Mouse (Mus musculus) macrophage (primary cell): ENCODE measurements around the gene Cp. TPM values are rescaled to one million over a fixed set of nuclear protein-coding genes. Genes with fewer than 3 reads are reported as not detected.
"Not testable (repeated sequence)": the region's sequence is repeated elsewhere in the genome, so short reads cannot be mapped to it uniquely, and the experiment has no call there.

Experiments
- H3K27ac ChIP-seq: fragments of 350-480 bp; formaldehyde crosslinking; 2 replicates; pipeline ENCODE4 v1.9.0; 2021
- H3K36me3 ChIP-seq: fragments of 350-480 bp; formaldehyde crosslinking; 2 replicates; pipeline ENCODE4 v1.9.0; 2021; ENCODE audit errors: inconsistent target
- H3K4me3 ChIP-seq: fragments of 350-480 bp; formaldehyde crosslinking; 2 replicates; pipeline ENCODE4 v1.9.0; 2021; ENCODE audit errors: inconsistent target
- H3K79me2 ChIP-seq: fragments of 350-480 bp; formaldehyde crosslinking; 2 replicates; pipeline ENCODE4 v1.9.0; 2021; ENCODE audit errors: inconsistent target
- WGBS: methylation state at CpG from one replicate; pipeline ENCODE4 v1.1.7; 2026; ENCODE audit warnings: inconsistent platforms; ENCODE audit not compliant: missing documents; 5-methylcytosine and 5-hydroxymethylcytosine counted together
- polyA plus RNA-seq: library from polyadenylated mRNA; stranded (reverse); fragments of 250-400 nt; gene quantifications from 3 replicates; pipeline ENCODE4 v1.2.4, GENCODE M21; 2018; ENCODE audit warnings: inconsistent platforms

Cp gene
- polyA plus RNA-seq, 1 experiment from 2014 or later = 22.9 TPM

GRCm38 (mm10) chr3:19982846-19983245, 26.0 kb downstream of the Cp start:
- H3K27ac ChIP-seq = no peak overlapping the region
- no peak overlapping the region for H3K4me3 ChIP-seq
- H3K36me3 ChIP-seq = peaks cover 21% of the 10 kb centered on the region; the same call in 1 of the 2 replicates
- H3K79me2 ChIP-seq = no peaks in the 10 kb centered on the region

DNA sequence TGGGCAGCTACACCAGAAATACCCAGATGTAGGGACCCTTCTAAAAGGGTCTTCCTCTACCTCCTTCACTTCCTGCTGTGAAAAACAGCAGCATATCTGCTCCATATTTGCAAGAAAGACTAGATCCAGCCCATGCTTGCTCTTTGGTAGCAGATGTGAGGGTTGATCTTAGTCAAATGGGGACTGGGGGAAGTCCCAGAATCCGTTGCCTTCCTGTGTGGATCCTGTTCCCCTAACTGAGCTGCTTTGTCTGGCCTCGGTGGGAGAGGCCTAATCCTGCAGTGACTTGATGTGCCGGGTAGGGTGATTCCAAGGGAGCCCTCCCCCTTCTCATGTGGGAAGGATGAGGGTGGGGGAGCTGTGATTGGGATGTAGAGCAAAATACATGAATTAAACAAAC, 29.3 kb downstream of the Cp start:
- Histone ChIP-seq H3K79me2 (no peaks in the 10 kb centered on the region), H3K27ac (no peak overlapping the region), H3K4me3 (no peak overlapping the region), H3K36me3 (peaks cover 10% of the 10 kb centered on the region; the same call in 1 of the 2 replicates)
- 58% methylated on average over 3 of the region's 3 CpGs for WGBS

- peaks cover 11% of the 10 kb centered on the region; the same call in 1 of the 2 replicates for H3K36me3 ChIP-seq
- no peak overlapping the region for H3K4me3 ChIP-seq
- no peak overlapping the region for H3K27ac ChIP-seq
- no peaks in the 10 kb centered on the region for H3K79me2 ChIP-seq
- WGBS = 68% methylated on average over 3 of the region's 3 CpGs
Measured at GRCm38 (mm10) chr3:19990031-19990430, 33.2 kb downstream of the Cp start.

- Histone ChIP-seq H3K79me2 (no peaks in the 10 kb centered on the region), H3K4me3 (no peak overlapping the region), H3K36me3 (peaks cover 22% of the 10 kb centered on the region), H3K27ac (no peak overlapping the region)
- WGBS = 98% methylated on average over 4 of the region's 4 CpGs
Measured at GRCm38 (mm10) chr3:19992388-19992787, 35.5 kb downstream of the Cp start.

GRCm38 (mm10) chr3:19999551-19999950, 42.7 kb downstream of the Cp start:
- Histone ChIP-seq H3K4me3 (no peak overlapping the region), H3K79me2 (no peaks in the 10 kb centered on the region), H3K36me3 (peaks cover 67% of the 10 kb centered on the region), H3K27ac (no peak overlapping the region)
- 92% methylated on average over 2 of the region's 2 CpGs for WGBS

DNA sequence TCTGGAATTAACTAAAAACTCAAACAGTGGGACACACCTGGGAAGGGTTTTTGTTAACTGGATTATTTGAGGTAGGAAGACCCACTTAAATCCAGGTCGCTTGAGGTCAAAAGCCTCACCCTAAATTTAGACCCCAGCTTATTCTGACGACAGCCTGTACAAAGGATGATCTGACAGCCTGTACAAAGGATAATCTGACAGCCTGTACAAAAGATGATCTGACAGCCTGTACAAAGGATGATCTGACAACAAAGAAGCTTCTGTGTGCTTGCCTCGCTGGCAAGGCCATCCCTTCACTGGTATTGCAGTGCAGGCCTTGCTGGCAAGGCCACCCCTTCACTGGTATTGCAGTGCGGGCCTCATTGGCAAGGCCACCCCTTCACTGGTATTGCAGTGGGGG, 44.0 kb downstream of the Cp start:
- Histone ChIP-seq H3K4me3 (no peak overlapping the region), H3K27ac (no peak overlapping the region), H3K79me2 (no peaks in the 10 kb centered on the region), H3K36me3 (peaks cover 58% of the 10 kb centered on the region)
- 96% methylated on average over 4 of the region's 4 CpGs for WGBS

- Histone ChIP-seq H3K4me3 (no peak overlapping the region), H3K36me3 (peaks cover 45% of the 10 kb centered on the region)
- WGBS = 85% methylated on average over 5 of the region's 5 CpGs
Measured at GRCm38 (mm10) chr3:20002786-20003185, 45.9 kb downstream of the Cp start.

GRCm38 (mm10) chr3:20004422-20004821, 47.6 kb downstream of the Cp start:
- H3K4me3 ChIP-seq = no peak overlapping the region
- H3K79me2 ChIP-seq = no peaks in the 10 kb centered on the region
- 29% methylated on average over 8 of the region's 8 CpGs for WGBS
- peaks cover 56% of the 10 kb centered on the region for H3K36me3 ChIP-seq
- H3K27ac ChIP-seq = no peak overlapping the region

More at GRCm38 (mm10) chr3:20002786-20003185, 45.9 kb downstream of the Cp start:
- Histone ChIP-seq H3K79me2 (no peaks in the 10 kb centered on the region), H3K27ac (no peak overlapping the region)

DNA sequence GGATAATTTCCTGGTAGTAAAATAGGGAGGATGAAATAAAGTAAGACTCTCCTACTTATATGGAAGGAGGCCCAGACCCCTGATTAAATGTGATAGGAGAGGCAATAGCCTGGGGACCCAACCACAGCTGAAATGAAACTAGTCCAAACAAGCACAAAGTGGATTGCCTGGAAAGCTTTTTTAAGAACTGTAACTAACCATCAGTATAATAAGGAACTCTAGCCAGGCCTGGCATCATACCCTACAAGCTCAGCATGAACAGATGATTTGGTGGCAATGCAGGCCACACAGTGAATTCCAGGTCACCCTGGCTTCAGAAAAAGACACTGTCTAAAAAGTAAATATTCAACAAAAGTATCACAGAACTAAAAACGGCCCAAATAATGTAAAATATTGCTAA, 48.8 kb downstream of the Cp start:
- Histone ChIP-seq H3K36me3 (peaks cover 50% of the 10 kb centered on the region), H3K27ac (no peak overlapping the region), H3K79me2 (no peaks in the 10 kb centered on the region), H3K4me3 (no peak overlapping the region)
- WGBS = 100% methylated on average over 1 of the region's 1 CpGs

- no peak overlapping the region for H3K4me3 ChIP-seq
- H3K36me3 ChIP-seq = peaks cover 49% of the 10 kb centered on the region
- H3K27ac ChIP-seq = no peak overlapping the region
- WGBS = 98% methylated on average over 4 of the region's 4 CpGs
- no peaks in the 10 kb centered on the region for H3K79me2 ChIP-seq
Measured at GRCm38 (mm10) chr3:20007275-20007674, 50.4 kb downstream of the Cp start.

GRCm38 (mm10) chr3:20007759-20008158, 50.9 kb downstream of the Cp start:
- 97% methylated on average over 5 of the region's 5 CpGs for WGBS
- peaks cover 49% of the 10 kb centered on the region for H3K36me3 ChIP-seq
- no peaks in the 10 kb centered on the region for H3K79me2 ChIP-seq
- no peak overlapping the region for H3K4me3 ChIP-seq
- no peak overlapping the region for H3K27ac ChIP-seq

DNA sequence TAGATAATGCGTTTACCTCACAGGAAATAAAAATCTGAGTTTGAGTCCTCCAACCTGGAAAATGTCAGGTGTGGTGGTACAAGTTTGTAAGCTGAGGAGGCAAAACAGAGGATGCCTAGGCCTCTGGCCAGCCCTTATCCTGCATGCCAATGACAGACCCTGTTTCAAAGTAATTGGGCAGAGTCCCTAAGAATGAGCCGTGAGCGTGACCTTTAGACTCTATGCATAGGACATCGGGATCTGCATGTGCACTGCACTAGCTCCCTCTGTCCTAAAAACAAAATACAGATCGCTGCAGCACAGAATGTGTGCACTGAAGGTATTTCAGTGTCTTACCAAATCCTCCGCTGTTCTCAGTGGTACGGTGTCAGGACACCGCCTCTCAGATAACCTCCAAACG, 53.6 kb downstream of the Cp start:
- no peaks in the 10 kb centered on the region; the same call in 1 of the 2 replicates for H3K79me2 ChIP-seq
- no peak overlapping the region for H3K4me3 ChIP-seq
- 97% methylated on average over 9 of the region's 9 CpGs for WGBS
- no peak overlapping the region for H3K27ac ChIP-seq
- peaks cover 67% of the 10 kb centered on the region for H3K36me3 ChIP-seq

GRCm38 (mm10) chr3:20010905-20011304, 54.1 kb downstream of the Cp start:
- H3K27ac ChIP-seq, H3K79me2 ChIP-seq, H3K4me3 ChIP-seq: not testable (repeated sequence)
- peaks cover 71% of the 10 kb centered on the region for H3K36me3 ChIP-seq
- WGBS = 94% methylated on average over 7 of the region's 7 CpGs

DNA sequence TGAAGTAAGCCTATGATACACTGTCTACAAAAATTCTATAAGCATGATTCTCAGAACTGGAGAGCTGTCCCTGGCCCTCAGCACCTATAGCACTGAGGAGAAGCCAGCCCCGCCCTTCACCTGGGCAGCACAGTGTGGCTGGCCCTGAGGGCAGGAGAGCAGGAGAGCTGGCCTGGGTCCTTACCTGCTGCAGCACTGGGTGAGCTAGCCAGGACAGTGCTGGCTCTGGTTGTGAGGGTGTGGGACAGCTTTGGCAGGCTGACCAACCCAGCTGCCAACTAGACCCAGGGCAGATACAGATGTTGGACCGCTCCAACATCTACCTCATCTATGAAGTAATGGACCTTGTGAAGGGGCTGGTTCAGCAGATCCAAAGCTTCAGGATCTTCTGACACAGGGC, 57.6 kb downstream of the Cp start:
- H3K4me3 ChIP-seq = no peak overlapping the region
- 92% methylated on average over 2 of the region's 2 CpGs for WGBS
- H3K79me2 ChIP-seq = no peaks in the 10 kb centered on the region; the same call in 1 of the 2 replicates
- H3K27ac ChIP-seq = no peak overlapping the region
- peaks cover 79% of the 10 kb centered on the region for H3K36me3 ChIP-seq

- peaks cover 84% of the 10 kb centered on the region for H3K36me3 ChIP-seq
- H3K4me3 ChIP-seq = no peak overlapping the region
- peaks cover 35% of the 10 kb centered on the region; the same call in 1 of the 2 replicates for H3K79me2 ChIP-seq
- H3K27ac ChIP-seq = no peak overlapping the region
- WGBS = 86% methylated on average over 8 of the region's 8 CpGs
Measured at GRCm38 (mm10) chr3:20018076-20018475, 61.2 kb downstream of the Cp start.

DNA sequence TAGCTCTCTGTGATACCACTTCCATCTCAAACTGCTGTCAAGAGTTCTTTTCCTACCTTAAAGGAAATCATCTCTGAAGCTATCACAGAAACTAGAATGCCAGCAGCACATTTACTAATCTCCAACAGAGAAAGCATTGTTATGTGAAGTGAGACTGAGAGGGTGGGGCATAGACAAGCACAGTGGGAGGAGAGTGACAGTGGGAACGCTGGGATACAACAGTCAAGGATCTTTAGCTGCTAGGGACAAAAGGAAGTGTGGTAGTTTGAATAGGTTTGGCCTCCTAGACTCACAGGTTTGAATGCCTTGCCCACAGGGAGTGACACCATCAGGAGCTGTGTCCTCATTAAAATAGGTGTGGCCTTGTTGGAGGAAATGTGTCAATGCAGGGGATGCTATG, 67.0 kb downstream of the Cp start:
- peaks cover 65% of the 10 kb centered on the region for H3K79me2 ChIP-seq
- no peak overlapping the region for H3K27ac ChIP-seq
- peaks cover 61% of the 10 kb centered on the region for H3K36me3 ChIP-seq
- 86% methylated on average over 1 of the region's 1 CpGs for WGBS
- no peak overlapping the region for H3K4me3 ChIP-seq
